Mouse (Mus musculus) midbrain, embryonic 14.5 days (tissue): Measurements from ENCODE around the gene Rpl37. TPM values are rescaled to one million over a fixed set of nuclear protein-coding genes. Genes with fewer than 3 reads are reported as not detected.

Experiments used
- ATAC-seq: fragments of 200-750 bp; cut with Nextera tagmentation; 2 replicates; pipeline ENCODE4 v1.8.0; 2017; ENCODE audit warnings: moderate number of reproducible peaks, moderate library complexity; ENCODE audit not compliant: low FRiP score, low TSS enrichment
- DNase-seq: peaks from one replicate; pipeline ENCODE4 v3.0.0-alpha.2; 2015
- H3K27ac ChIP-seq: fragments of 300-500 bp; sonication (generic); replicated peaks from 2 replicates; pipeline ENCODE4 v1.5.1; 2014; ENCODE audit warnings: mild to moderate bottlenecking, low read depth, low read length, moderate library complexity
- H3K27me3 ChIP-seq: fragments of 300-500 bp; sonication (generic); 2 replicates; pipeline ENCODE4 v1.6.1; 2014; ENCODE audit warnings: low read length, control low read depth, mixed read lengths; ENCODE audit not compliant: control insufficient read depth, insufficient read depth
- H3K36me3 ChIP-seq: fragments of 300-500 bp; sonication (generic); 2 replicates; pipeline ENCODE4 v1.6.1; 2014; ENCODE audit warnings: low read length, control low read depth; ENCODE audit not compliant: control insufficient read depth, insufficient read depth
- H3K4me1 ChIP-seq: fragments of 300-500 bp; sonication (generic); 2 replicates; pipeline ENCODE4 v1.6.1; 2014; ENCODE audit warnings: mild to moderate bottlenecking, antibody characterized with exemption, low read length, control low read depth; ENCODE audit not compliant: control insufficient read depth, insufficient read depth
- H3K4me2 ChIP-seq: fragments of 300-500 bp; sonication (generic); 2 replicates; pipeline ENCODE4 v1.6.1; 2014; ENCODE audit warnings: mild to moderate bottlenecking, low read length, moderate library complexity
- H3K4me3 ChIP-seq: fragments of 300-500 bp; sonication (generic); replicated peaks from 2 replicates; pipeline ENCODE4 v1.5.1; 2014; ENCODE audit warnings: low read depth, low read length
- H3K9ac ChIP-seq: fragments of 300-500 bp; sonication (generic); replicated peaks from 2 replicates; pipeline ENCODE4 v1.6.1; 2014; ENCODE audit warnings: mild to moderate bottlenecking, low read length, moderate library complexity
- H3K9me3 ChIP-seq: fragments of 300-500 bp; sonication (generic); 2 replicates; pipeline ENCODE4 v1.6.1; 2016; ENCODE audit warnings: low read length, control low read depth, mixed read lengths; ENCODE audit not compliant: control insufficient read depth
- WGBS: fragments of 180-500 bp; shearing (Covaris S2); extraction: QIAGEN DNeasy Blood & Tissue Kit; methylation state at CpG from one replicate; pipeline ENCODE4 v1.1.7; 2014; 5-methylcytosine and 5-hydroxymethylcytosine counted together
- polyA plus RNA-seq: library from polyadenylated mRNA; unstranded; fragments of >200 nt; fragmentation: Nextera tagmentation; extraction: Ambion mirVana; gene quantifications from 2 replicates; pipeline ENCODE4 v1.2.1, GENCODE M21; 2014

Gene Rpl37
- polyA plus RNA-seq, 1 experiment from 2014 or later: 446 TPM

DNA sequence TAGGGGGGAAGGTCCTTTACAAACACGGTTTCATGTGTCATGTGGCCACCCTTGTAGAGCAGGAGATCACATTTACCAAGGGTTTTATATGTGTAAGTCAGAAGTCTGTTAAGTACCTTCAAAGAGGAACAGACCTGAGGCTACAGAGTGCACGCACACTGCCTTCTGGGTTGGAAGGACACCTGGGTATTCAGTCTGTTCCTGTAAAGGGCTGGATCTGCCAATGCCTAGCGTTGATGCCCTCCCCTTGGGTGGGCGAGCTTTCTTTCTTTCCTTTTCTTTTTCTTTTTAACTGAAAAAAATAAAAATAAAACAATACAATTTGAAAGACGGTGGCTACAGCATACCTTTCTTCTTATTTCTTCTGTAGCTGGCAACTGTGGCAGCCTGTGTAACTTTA is 38.6 kb downstream of the Rpl37 start:
- Histone ChIP-seq H3K36me3 (no peaks in the 10 kb centered on the region), H3K9ac (no peak overlapping the region), H3K9me3 (no peaks in the 10 kb centered on the region), H3K4me3 (no peak overlapping the region), H3K4me2 (no peak overlapping the region), H3K27ac (no peak overlapping the region), H3K27me3 (no peaks in the 10 kb centered on the region), H3K4me1 (peaks cover 3% of the 10 kb centered on the region; the same call in 1 of the 2 replicates)
- DNase-seq (no peak), ATAC-seq (no peak)
- WGBS: 77% methylated on average over 5 of the region's 5 CpGs

DNA sequence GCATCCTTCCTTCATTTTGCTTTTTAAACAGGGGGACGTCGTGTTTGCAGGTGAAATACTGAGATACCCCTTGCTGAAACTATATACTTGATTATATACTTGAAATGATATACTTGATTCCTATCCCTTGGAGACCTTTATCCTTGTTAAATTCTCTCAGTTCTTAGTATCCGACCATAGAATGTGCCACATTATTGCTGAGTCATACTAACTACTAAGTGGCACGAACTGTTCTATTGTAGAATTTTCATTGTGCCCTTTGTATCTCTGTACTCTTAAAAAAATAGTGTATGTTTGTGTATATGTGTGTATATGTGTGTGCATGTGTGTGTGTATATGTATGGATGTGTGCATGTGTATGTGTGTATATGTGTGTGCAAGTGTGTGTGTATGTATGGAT is 39.9 kb downstream of the Rpl37 start:
- H3K27me3 ChIP-seq: no peaks in the 10 kb centered on the region
- DNase-seq (no peak), ATAC-seq (no peak)
- H3K9ac ChIP-seq: no peak overlapping the region
- H3K36me3 ChIP-seq: no peaks in the 10 kb centered on the region
- no peak overlapping the region for H3K27ac ChIP-seq
- WGBS: 87% methylated on average over 4 of the region's 4 CpGs
- no peak overlapping the region for H3K4me3 ChIP-seq
- no peaks in the 10 kb centered on the region for H3K9me3 ChIP-seq
- no peak overlapping the region for H3K4me2 ChIP-seq
- peaks cover 3% of the 10 kb centered on the region; the same call in 1 of the 2 replicates for H3K4me1 ChIP-seq

DNA sequence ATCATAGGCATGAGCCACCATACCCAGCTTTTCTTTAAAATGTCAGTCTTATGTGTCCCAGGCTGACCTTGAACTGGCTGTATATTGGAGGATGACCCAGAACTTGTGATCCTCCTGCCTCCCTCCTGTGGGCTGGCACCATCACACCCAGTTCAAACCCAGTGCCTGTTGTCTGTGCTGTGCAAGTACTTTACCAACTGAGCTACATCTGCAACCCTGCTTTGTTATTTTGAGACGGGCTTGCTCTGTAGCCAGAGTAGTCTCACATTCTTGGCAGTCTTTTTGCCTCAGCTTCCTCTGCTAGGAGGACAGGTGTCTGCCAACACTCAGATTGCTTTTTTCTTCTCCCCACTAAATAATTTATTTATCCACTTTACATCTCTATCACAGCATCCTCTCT is 40.9 kb downstream of the Rpl37 start:
- H3K9ac ChIP-seq: no peak overlapping the region
- WGBS: 83% methylated on average over 1 of the region's 1 CpGs
- no peaks in the 10 kb centered on the region for H3K9me3 ChIP-seq
- peaks cover 3% of the 10 kb centered on the region; the same call in 1 of the 2 replicates for H3K4me1 ChIP-seq
- no peak overlapping the region for H3K4me3 ChIP-seq
- no peaks in the 10 kb centered on the region for H3K27me3 ChIP-seq
- H3K36me3 ChIP-seq: no peaks in the 10 kb centered on the region
- DNase-seq (no peak), ATAC-seq (no peak)
- H3K27ac ChIP-seq: no peak overlapping the region
- H3K4me2 ChIP-seq: no peak overlapping the region

DNA sequence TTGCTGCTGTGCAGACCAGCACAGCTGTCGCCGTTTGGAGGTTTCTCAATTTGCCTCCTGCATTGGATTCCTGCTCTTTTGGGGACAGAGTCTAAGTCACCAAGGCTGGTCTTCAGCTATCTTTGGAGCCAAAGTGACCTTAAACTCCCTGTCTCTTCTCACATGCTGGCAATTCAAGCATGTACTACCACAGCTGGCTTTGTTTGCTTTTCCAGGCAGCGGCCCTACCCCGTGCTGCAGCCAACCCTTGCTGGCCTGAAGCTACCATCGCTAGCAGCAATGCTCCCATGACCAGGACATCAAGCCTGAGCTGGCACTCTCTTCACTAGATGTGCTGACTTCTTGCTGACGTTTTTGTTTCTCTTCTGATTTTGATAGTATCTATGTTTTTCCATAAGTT is 42.4 kb downstream of the Rpl37 start:
- no peaks in the 10 kb centered on the region for H3K9me3 ChIP-seq

DNA sequence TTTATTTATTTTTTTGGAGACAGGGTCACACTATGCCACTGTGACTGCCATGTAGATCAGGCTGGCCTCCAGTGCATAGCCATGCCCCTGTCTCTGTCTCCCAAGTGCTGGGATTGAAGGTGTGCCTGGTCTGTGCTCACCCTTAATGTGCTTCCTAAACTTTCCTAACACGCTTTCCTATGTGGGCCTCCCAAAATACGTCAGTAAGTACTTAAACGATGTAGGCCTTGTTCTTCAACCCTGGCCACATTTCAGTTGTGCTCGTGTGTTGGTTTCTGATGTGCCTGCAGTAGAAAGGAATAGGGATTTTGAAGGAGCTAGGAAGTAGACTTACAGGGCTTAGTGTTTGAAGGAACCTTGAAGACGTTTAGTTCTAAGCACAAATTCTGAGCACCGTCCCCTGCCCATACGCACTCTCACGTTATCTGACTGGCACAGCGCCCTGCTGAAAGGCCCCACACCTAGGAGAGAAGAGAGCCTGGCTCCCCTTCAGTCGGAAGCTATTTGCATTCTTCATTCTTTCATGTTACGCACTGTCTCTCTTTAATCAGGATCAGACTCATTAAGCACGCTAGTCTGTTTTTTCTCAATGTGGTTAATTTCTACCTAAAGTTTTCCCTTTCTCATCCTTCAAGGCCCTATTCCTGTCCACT is 48.8 kb downstream of the Rpl37 start:
- Histone ChIP-seq H3K4me1 (no peaks in the 10 kb centered on the region), H3K27me3 (no peaks in the 10 kb centered on the region), H3K9me3 (no peaks in the 10 kb centered on the region), H3K36me3 (peaks cover 47% of the 10 kb centered on the region), H3K9ac (no peak overlapping the region), H3K4me2 (no peak overlapping the region), H3K4me3 (no peak overlapping the region), H3K27ac (no peak overlapping the region)
- 89% methylated on average over 12 of the region's 12 CpGs for WGBS
- ATAC-seq (no peak), DNase-seq (no peak)

More for the DNA sequence above, 42.4 kb downstream of the Rpl37 start:
- Histone ChIP-seq H3K9ac (no peak overlapping the region), H3K27me3 (no peaks in the 10 kb centered on the region), H3K4me1 (peaks cover 3% of the 10 kb centered on the region; the same call in 1 of the 2 replicates), H3K36me3 (peaks cover 10% of the 10 kb centered on the region), H3K4me2 (no peak overlapping the region), H3K27ac (no peak overlapping the region), H3K4me3 (no peak overlapping the region)
- 88% methylated on average over 6 of the region's 6 CpGs for WGBS
- DNase-seq: no peak
- ATAC-seq: no peak

Other genes with a start within 250 kb of the Rpl37 start
- gene Mroh2b, start 217.9 kb upstream of the Rpl37 start, polyA plus RNA-seq: not detected in 2 replicates
- 0.13 and 0.16 TPM in 2 replicates for gene C7, start 52.9 kb upstream of the Rpl37 start, polyA plus RNA-seq
- 0.36 and 0.86 TPM in 2 replicates for gene Card6, start 8.1 kb upstream of the Rpl37 start, polyA plus RNA-seq
- 14.9 and 19.7 TPM in 2 replicates for gene Prkaa1, start 27.2 kb downstream of the Rpl37 start, polyA plus RNA-seq
- gene Ttc33, start 68.9 kb downstream of the Rpl37 start, polyA plus RNA-seq: 62.9 and 67.1 TPM in 2 replicates
- 1.1 and 1.4 TPM in 2 replicates for gene Ptger4, start 127.5 kb downstream of the Rpl37 start, polyA plus RNA-seq